ENCODE assay signal across 7 mouse cellular contexts in genomic region chr13:113269777-113270776, GRCm38 (mm10). TPM values are rescaled to one million over a fixed set of nuclear protein-coding genes. Genes with fewer than 3 reads are reported as not detected.
A peak's percentile ranks its signal among the peaks of the same experiment; 100 is the strongest.
DNase-seq lines count a peak whose midpoint lies in the region; ATAC-seq and TF ChIP-seq lines count a peak whose summit lies in the region.

No protein-coding gene starts in this region.

- no peaks in the 10 kb centered on the region for H3K9me3 ChIP-seq in intestine, embryonic 14.5 days (ENCODE audit: control insufficient read depth, low read length)
- no peaks in the 10 kb centered on the region for H3K9me3 ChIP-seq in midbrain, embryonic 13.5 days

- no peaks in the 10 kb centered on the region for H3K27me3 ChIP-seq in intestine, embryonic 14.5 days (replicated peaks; ENCODE audit: control insufficient read depth, insufficient read depth, low read length)
- H3K27me3 ChIP-seq in midbrain, embryonic 13.5 days, result no peaks in the 10 kb centered on the region
- H3K27me3 ChIP-seq in small intestine, adult 2 months (ENCODE audit: control insufficient read depth, insufficient read depth, low read length), result no peaks in the 10 kb centered on the region

- peak; percentile 57 to 87 for DNase-seq in adrenal gland, adult (ENCODE audit: inconsistent age in 2 of 2, low spot score in 1 of 2)
- DNase-seq in gastrocnemius, postnatal 10 days, result peak; percentile 76
- peak; percentile 88 for DNase-seq in intestine, embryonic 14.5 days (ENCODE audit: low spot score)
- DNase-seq in left cerebral cortex, postnatal 10 days (ENCODE audit: extremely low spot score in 1 of 2, low spot score in 2 of 2), result peak; percentile 82 to 85

- TF ChIP-seq CTCF in small intestine, adult 2 months (IDR thresholded peaks at IDR 0.05; ENCODE audit: extremely low read depth, insufficient read length, insufficient replicate concordance, low read depth, low read length), result peak; percentile 92; the same call in 1 of the 2 replicates

- no peaks in the 10 kb centered on the region for H3K36me3 ChIP-seq in intestine, embryonic 14.5 days (ENCODE audit: control insufficient read depth, insufficient read depth, low read length)
- H3K36me3 ChIP-seq in midbrain, embryonic 13.5 days, result no peaks in the 10 kb centered on the region
- no peaks in the 10 kb centered on the region for H3K36me3 ChIP-seq in small intestine, adult 2 months (ENCODE audit: control insufficient read depth, insufficient read depth, low read length)

- no peak overlapping the region for H3K9ac ChIP-seq in intestine, embryonic 14.5 days (ENCODE audit: low read length)
- no peak overlapping the region for H3K9ac ChIP-seq in midbrain, embryonic 13.5 days (replicated peaks)

- H3K4me2 ChIP-seq in intestine, embryonic 14.5 days (ENCODE audit: low read length), result no peak overlapping the region
- H3K4me2 ChIP-seq in midbrain, embryonic 13.5 days (replicated peaks), result no peak overlapping the region

- H3K4me3 ChIP-seq in intestine, embryonic 14.5 days (ENCODE audit: low read depth, low read length), result no peak overlapping the region
- H3K4me3 ChIP-seq in midbrain, embryonic 13.5 days (replicated peaks), result no peak overlapping the region
- H3K4me3 ChIP-seq in small intestine, adult 2 months (ENCODE audit: low read depth, low read length), result no peak overlapping the region

- no peak overlapping the region for H3K27ac ChIP-seq in intestine, embryonic 14.5 days (ENCODE audit: low read depth)
- H3K27ac ChIP-seq in midbrain, embryonic 13.5 days, result no peak overlapping the region
- H3K27ac ChIP-seq in small intestine, adult 2 months (ENCODE audit: insufficient read depth, low read depth, low read length), result no peak overlapping the region

- intact Hi-C loops in left cerebral cortex, postnatal 10 days (cut with DNase I), result loop anchor here (5.0 kb wide), 3 partner anchors 223 to 597 kb away; partner anchors contain the start of genes Gpx8 and Snx18

- no peaks in the 10 kb centered on the region for H3K4me1 ChIP-seq in intestine, embryonic 14.5 days (replicated peaks; ENCODE audit: control insufficient read depth, insufficient read depth, low read length)
- no peaks in the 10 kb centered on the region for H3K4me1 ChIP-seq in midbrain, embryonic 13.5 days (replicated peaks)
- no peaks in the 10 kb centered on the region for H3K4me1 ChIP-seq in small intestine, adult 2 months (ENCODE audit: control insufficient read depth, insufficient read depth, insufficient read length, low read length)

- WGBS in intestine, embryonic 14.5 days, result 58% methylated on average over 18 of the region's 18 CpGs
- WGBS in midbrain, embryonic 13.5 days, result 44% methylated on average over 18 of the region's 18 CpGs
- 61% methylated on average over 18 of the region's 18 CpGs for WGBS in small intestine, adult 2 months

- no peak for TF ChIP-seq POLR2A in small intestine, adult 2 months (IDR thresholded peaks at IDR 0.05; ENCODE audit: low read depth, low read length)

- peak; percentile 74 for ATAC-seq in common myeloid progenitor, adult 5-6 weeks (replicated peaks; ENCODE audit: low read depth, poor library complexity, severe bottlenecking)
- ATAC-seq in intestine, embryonic 14.5 days (replicated peaks; ENCODE audit: low FRiP score, low TSS enrichment, low read depth), result peak; percentile 51; the same call in 1 of the 2 replicates
- peak; percentile 82 for ATAC-seq in midbrain, embryonic 13.5 days

RNA-seq across cellular contexts. Expression of gene BC067074, which starts 22.9 kb away (rescaled TPM):
- 0.18 TPM in 1 of 2 replicates, not detected in the other for total RNA-seq in common myeloid progenitor, adult 5-6 weeks (2017)
- total RNA-seq in gastrocnemius, postnatal 10 days (2021), result 1 to 10 TPM; 6.0 to 9.2 TPM
- polyA plus RNA-seq in intestine, embryonic 14.5 days (2014; fragmentation: Nextera tagmentation; extraction: Ambion mirVana), result 4.2 and 4.9 TPM in 2 replicates
- total RNA-seq in left cerebral cortex, postnatal 10 days (2021), result 1 to 10 TPM; 1.3 to 1.4 TPM
- polyA plus RNA-seq in midbrain, embryonic 13.5 days (2015; fragmentation: Nextera tagmentation; extraction: Ambion mirVana), result 0.88 and 0.93 TPM in 2 replicates
- polyA plus RNA-seq in small intestine, adult 2 months (2012; rRNA removed), result 0.09 and 0.10 TPM in 2 replicates

RNA-seq across cellular contexts. Expression of gene Gzmk, which starts 44.4 kb away (rescaled TPM):
- not detected in 2 replicates for total RNA-seq in common myeloid progenitor, adult 5-6 weeks (2017)
- not detected for total RNA-seq in gastrocnemius, postnatal 10 days (2021)
- 0.13 TPM in 1 of 2 replicates, not detected in the other for polyA plus RNA-seq in intestine, embryonic 14.5 days (2014; fragmentation: Nextera tagmentation; extraction: Ambion mirVana)
- under 1 TPM in 1 of 2 experiments, not detected in 1; 0.26 TPM for total RNA-seq in left cerebral cortex, postnatal 10 days (2021)
- polyA plus RNA-seq in midbrain, embryonic 13.5 days (2015; fragmentation: Nextera tagmentation; extraction: Ambion mirVana), result not detected in 2 replicates
- 0.30 and 0.47 TPM in 2 replicates for polyA plus RNA-seq in small intestine, adult 2 months (2012; rRNA removed)
